Mouse (Mus musculus): ENCODE results near the gene Bik. TPM values are rescaled to one million over a fixed set of nuclear protein-coding genes. Genes with fewer than 3 reads are reported as not detected.

The Bik gene
- polyA plus RNA-seq (2015; fragmentation: Nextera tagmentation; extraction: Ambion mirVana): 1.5 and 1.6 TPM in 2 replicates

DNA sequence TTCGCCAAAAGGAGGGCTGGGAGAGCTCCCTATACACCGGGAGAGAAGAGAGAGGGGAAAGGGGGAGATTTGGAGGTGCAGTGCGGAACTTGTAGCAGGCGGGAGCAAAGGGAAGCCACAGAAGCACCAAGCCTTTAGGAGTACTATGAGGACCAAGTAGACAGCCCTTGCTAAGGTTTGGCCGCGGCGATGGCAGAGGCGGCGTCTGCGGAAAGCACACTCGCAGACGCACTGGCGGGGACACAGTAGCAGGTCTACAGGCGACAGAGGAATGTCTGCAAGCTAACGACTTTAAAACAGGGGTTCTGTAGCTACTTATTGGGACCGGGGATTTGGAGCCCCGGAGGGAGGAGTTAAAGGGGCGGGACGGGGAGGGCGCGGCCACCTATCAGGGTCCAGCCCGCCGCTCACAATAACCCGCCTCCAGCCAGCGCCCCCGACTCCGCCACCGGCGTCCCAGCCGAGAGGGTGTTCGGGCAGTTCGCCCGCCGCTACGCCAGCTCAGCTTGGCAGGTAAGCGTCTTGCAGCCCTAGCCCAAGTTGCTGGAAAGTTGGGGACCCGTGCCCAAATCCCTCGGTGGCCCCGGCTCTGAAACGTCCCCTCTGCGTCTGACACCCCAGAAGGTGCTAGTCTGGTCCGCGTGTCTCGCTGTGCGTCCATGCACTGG, at the start of gene Bik:
TSS of gene Bik (plus strand) at position 439 of the 668 bp plus-strand sequence.
- no peaks in the 10 kb centered on the region for H3K36me3 ChIP-seq (ENCODE audit: poor library complexity, severe bottlenecking)
- H3K4me2 ChIP-seq: peak within 1 kb of the TSS; percentile 89
- H3K9ac ChIP-seq: peak within 1 kb of the TSS; percentile 60
- H3K4me1 ChIP-seq: peaks cover 15% of the 10 kb centered on the region
- peak within 1 kb of the TSS; percentile 50 for H3K4me3 ChIP-seq
- H3K27me3 ChIP-seq: peaks cover 53% of the 10 kb centered on the region
- WGBS: under 1% methylated on average over 43 of the region's 45 CpGs
- no peak within 1 kb of the TSS for H3K27ac ChIP-seq
- peak; percentile 55; the same call in 1 of the 2 replicates for ATAC-seq
- H3K9me3 ChIP-seq (replicated peaks): no peaks in the 10 kb centered on the region

- 79% methylated on average over 3 of the region's 3 CpGs for WGBS
- Histone ChIP-seq H3K9ac (no peak overlapping the region), H3K36me3 (ENCODE audit: poor library complexity, severe bottlenecking) (peaks cover 3% of the 10 kb centered on the region; the same call in 1 of the 2 replicates), H3K9me3 (replicated peaks) (no peaks in the 10 kb centered on the region), H3K27me3 (no peaks in the 10 kb centered on the region), H3K4me1 (no peaks in the 10 kb centered on the region), H3K4me3 (no peak overlapping the region), H3K4me2 (no peak overlapping the region), H3K27ac (no peak overlapping the region)
- no peak for ATAC-seq
Measured at GRCm38 (mm10) chr15:83478096-83478495, 48.6 kb upstream of the Bik start.

GRCm38 (mm10) chr15:83479818-83480217, 46.8 kb upstream of the Bik start:
- peaks cover 14% of the 10 kb centered on the region for H3K36me3 ChIP-seq (ENCODE audit: poor library complexity, severe bottlenecking)
- no peak for ATAC-seq
- no peaks in the 10 kb centered on the region for H3K9me3 ChIP-seq (replicated peaks)
- no peak overlapping the region for H3K4me2 ChIP-seq
- H3K27me3 ChIP-seq: no peaks in the 10 kb centered on the region
- no peak overlapping the region for H3K27ac ChIP-seq
- H3K4me1 ChIP-seq: no peaks in the 10 kb centered on the region
- no peak overlapping the region for H3K4me3 ChIP-seq
- WGBS: 87% methylated on average over 4 of the region's 4 CpGs
- no peak overlapping the region for H3K9ac ChIP-seq

- Histone ChIP-seq H3K4me2 (no peak overlapping the region), H3K36me3 (ENCODE audit: poor library complexity, severe bottlenecking) (peaks cover 26% of the 10 kb centered on the region), H3K27me3 (no peaks in the 10 kb centered on the region), H3K9ac (no peak overlapping the region), H3K4me3 (no peak overlapping the region), H3K4me1 (no peaks in the 10 kb centered on the region), H3K9me3 (replicated peaks) (no peaks in the 10 kb centered on the region), H3K27ac (no peak overlapping the region)
- no peak for ATAC-seq
- 73% methylated on average over 10 of the region's 10 CpGs for WGBS
Measured at GRCm38 (mm10) chr15:83481236-83481780, 45.4 kb upstream of the Bik start.

DNA sequence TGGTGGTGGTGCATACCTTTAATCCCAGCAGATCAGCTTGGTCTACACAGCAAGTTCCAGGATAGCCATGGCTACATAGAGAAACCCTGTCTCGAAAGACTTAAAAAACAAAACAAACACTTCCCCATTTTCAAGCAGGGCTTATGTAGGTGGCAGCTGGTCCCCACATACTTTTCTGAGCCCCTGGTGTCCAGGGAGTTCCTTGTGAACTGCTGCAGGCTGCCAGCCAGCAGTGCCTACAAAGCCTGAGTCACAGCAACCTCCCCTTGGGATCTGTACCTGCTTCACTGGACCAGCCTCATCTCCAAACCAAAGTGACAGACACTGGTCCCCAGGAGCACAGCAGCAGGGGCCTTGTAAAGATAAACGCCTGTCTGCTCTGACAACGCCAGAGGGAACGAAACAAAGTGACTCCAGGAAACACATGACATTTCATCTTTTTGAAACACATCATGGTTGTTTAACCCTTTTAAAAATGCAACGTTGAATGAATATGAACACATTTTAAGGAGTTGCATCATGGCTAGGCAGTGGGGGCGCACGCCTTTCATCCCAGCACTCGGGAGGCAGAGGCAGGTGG, 43.9 kb upstream of the Bik start:
- H3K4me3 ChIP-seq: no peak overlapping the region
- 81% methylated on average over 8 of the region's 8 CpGs for WGBS
- H3K27ac ChIP-seq: no peak overlapping the region
- H3K27me3 ChIP-seq: no peaks in the 10 kb centered on the region
- peaks cover 40% of the 10 kb centered on the region for H3K36me3 ChIP-seq (ENCODE audit: poor library complexity, severe bottlenecking)
- H3K9ac ChIP-seq: no peak overlapping the region
- H3K9me3 ChIP-seq (replicated peaks): no peaks in the 10 kb centered on the region
- H3K4me1 ChIP-seq: no peaks in the 10 kb centered on the region
- no peak for ATAC-seq
- no peak overlapping the region for H3K4me2 ChIP-seq

DNA sequence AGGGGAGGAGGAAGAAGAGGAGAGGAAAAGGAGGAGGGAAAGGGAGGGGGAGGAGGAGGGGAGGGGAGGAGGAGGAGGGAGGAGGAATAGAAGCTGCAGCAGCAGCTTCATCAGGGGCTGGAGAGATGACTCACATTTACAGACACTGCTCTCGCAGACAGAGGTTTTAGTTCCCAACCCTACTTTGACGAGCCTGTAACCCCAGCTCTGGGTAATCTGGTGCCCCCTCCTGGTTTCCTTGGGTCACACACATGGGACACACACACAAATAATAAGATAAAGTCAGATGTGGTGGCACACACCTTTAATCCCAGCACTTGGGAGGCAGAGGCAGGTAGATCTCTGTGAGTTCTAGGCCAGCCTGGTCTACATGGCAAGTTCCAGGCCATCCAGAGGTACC, 43.2 kb upstream of the Bik start:
- Histone ChIP-seq H3K9me3 (replicated peaks) (no peaks in the 10 kb centered on the region), H3K36me3 (ENCODE audit: poor library complexity, severe bottlenecking) (peaks cover 47% of the 10 kb centered on the region), H3K4me3 (no peak overlapping the region), H3K4me2 (no peak overlapping the region), H3K27me3 (no peaks in the 10 kb centered on the region), H3K4me1 (no peaks in the 10 kb centered on the region), H3K27ac (no peak overlapping the region), H3K9ac (no peak overlapping the region)
- WGBS: 56% methylated on average over 2 of the region's 2 CpGs
- no peak for ATAC-seq

GRCm38 (mm10) chr15:83484311-83484710, 42.4 kb upstream of the Bik start:
- no peak overlapping the region for H3K9ac ChIP-seq
- H3K27me3 ChIP-seq: no peaks in the 10 kb centered on the region
- no peak for ATAC-seq
- H3K9me3 ChIP-seq (replicated peaks): no peaks in the 10 kb centered on the region
- no peak overlapping the region for H3K27ac ChIP-seq
- H3K4me3 ChIP-seq: no peak overlapping the region
- 90% methylated on average over 10 of the region's 10 CpGs for WGBS
- no peak overlapping the region for H3K4me2 ChIP-seq
- no peaks in the 10 kb centered on the region for H3K4me1 ChIP-seq
- H3K36me3 ChIP-seq (ENCODE audit: poor library complexity, severe bottlenecking): peaks cover 53% of the 10 kb centered on the region

DNA sequence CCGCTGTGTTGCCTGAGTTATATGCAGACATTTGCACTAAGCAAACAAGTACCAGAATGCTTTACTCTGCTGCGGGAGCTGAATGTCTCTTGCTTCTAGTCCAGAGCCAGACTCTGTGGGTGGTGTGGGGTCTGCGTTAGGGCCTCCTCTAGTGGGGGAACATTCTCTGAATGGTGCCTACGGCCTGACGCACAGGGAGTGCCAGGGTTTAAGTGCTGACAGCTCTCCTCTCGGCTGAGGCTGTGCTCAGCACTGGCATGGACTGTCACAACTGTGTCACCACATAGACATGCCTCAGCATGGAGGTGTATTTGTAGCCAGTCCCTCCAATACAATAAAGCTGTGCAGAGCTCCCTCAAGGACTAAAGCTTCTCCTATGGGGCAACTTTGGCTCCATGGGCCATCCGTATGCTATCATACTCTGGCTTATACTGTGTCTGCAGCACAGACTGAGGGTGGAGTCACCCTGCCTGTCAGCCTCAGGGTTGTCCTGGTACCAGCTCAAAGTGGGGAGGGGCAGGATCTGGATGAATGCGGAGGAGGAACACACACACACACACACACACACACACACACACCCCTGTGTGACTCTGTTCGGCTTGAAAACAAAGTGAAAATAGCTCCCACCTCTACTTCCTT, 39.1 kb upstream of the Bik start:
- Histone ChIP-seq H3K4me3 (no peak overlapping the region), H3K27ac (no peak overlapping the region), H3K9ac (no peak overlapping the region), H3K9me3 (replicated peaks) (no peaks in the 10 kb centered on the region), H3K36me3 (ENCODE audit: poor library complexity, severe bottlenecking) (peaks cover 83% of the 10 kb centered on the region), H3K27me3 (no peaks in the 10 kb centered on the region), H3K4me2 (no peak overlapping the region), H3K4me1 (no peaks in the 10 kb centered on the region)
- 69% methylated on average over 9 of the region's 9 CpGs for WGBS
- no peak for ATAC-seq

- no peaks in the 10 kb centered on the region for H3K27me3 ChIP-seq
Measured at GRCm38 (mm10) chr15:83489471-83489870, 37.2 kb upstream of the Bik start.

DNA sequence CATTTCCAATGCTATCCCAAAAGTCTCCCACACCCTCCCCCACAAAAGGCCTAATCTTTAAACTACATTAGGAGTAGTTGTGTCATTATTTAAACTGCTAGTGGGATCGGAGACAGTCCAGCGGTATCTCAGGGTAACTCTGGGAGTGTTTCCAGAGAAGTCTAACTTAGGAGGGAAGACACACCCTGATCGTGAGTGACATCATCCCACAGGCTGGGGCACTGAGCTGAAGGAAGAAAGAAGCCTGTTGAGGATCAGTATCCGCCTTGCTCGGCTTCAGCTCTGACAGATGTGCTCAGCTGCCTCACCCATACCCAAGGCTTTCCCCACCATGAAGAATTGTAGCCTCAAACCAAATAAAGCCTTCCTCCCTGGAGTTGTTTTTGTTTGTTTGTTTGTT, 34.8 kb upstream of the Bik start:
- Histone ChIP-seq H3K9me3 (replicated peaks) (no peaks in the 10 kb centered on the region), H3K4me2 (no peak overlapping the region), H3K4me1 (no peaks in the 10 kb centered on the region), H3K27me3 (no peaks in the 10 kb centered on the region), H3K4me3 (no peak overlapping the region), H3K9ac (no peak overlapping the region), H3K27ac (no peak overlapping the region), H3K36me3 (ENCODE audit: poor library complexity, severe bottlenecking) (peaks cover 95% of the 10 kb centered on the region)
- ATAC-seq: no peak
- whole genome bisulfite sequencing: 89% methylated on average over 5 of the region's 5 CpGs

More at GRCm38 (mm10) chr15:83489471-83489870, 37.2 kb upstream of the Bik start:
- no peak for ATAC-seq
- no peak overlapping the region for H3K4me2 ChIP-seq
- 94% methylated on average over 20 of the region's 20 CpGs for WGBS
- H3K4me3 ChIP-seq: no peak overlapping the region
- H3K4me1 ChIP-seq: no peaks in the 10 kb centered on the region
- peaks cover 88% of the 10 kb centered on the region for H3K36me3 ChIP-seq (ENCODE audit: poor library complexity, severe bottlenecking)
- no peak overlapping the region for H3K27ac ChIP-seq
- no peak overlapping the region for H3K9ac ChIP-seq
- H3K9me3 ChIP-seq (replicated peaks): no peaks in the 10 kb centered on the region

- no peaks in the 10 kb centered on the region for H3K4me1 ChIP-seq
- H3K27ac ChIP-seq: no peak overlapping the region
- no peak overlapping the region for H3K4me3 ChIP-seq
- no peak for ATAC-seq
- no peaks in the 10 kb centered on the region for H3K27me3 ChIP-seq
- no peak overlapping the region for H3K9ac ChIP-seq
- no peak overlapping the region for H3K4me2 ChIP-seq
- 88% methylated on average over 7 of the region's 7 CpGs for WGBS
- H3K36me3 ChIP-seq (ENCODE audit: poor library complexity, severe bottlenecking): peaks cover 97% of the 10 kb centered on the region
- H3K9me3 ChIP-seq (replicated peaks): no peaks in the 10 kb centered on the region
Measured at GRCm38 (mm10) chr15:83493856-83494571, 32.6 kb upstream of the Bik start.

- no peak overlapping the region for H3K9ac ChIP-seq
- H3K27ac ChIP-seq: no peak overlapping the region
- no peak for ATAC-seq
- H3K36me3 ChIP-seq (ENCODE audit: poor library complexity, severe bottlenecking): peaks cover 97% of the 10 kb centered on the region
- H3K27me3 ChIP-seq: no peaks in the 10 kb centered on the region
- no peaks in the 10 kb centered on the region for H3K9me3 ChIP-seq (replicated peaks)
- 74% methylated on average over 6 of the region's 6 CpGs for WGBS
- H3K4me3 ChIP-seq: no peak overlapping the region
- no peak overlapping the region for H3K4me2 ChIP-seq
- no peaks in the 10 kb centered on the region for H3K4me1 ChIP-seq
Measured at GRCm38 (mm10) chr15:83494572-83494920, 32.1 kb upstream of the Bik start.

Measured in forebrain, embryonic 13.5 days (tissue).